Mouse (Mus musculus) stomach, postnatal 0 days (tissue): Measurements from ENCODE around the gene Olfr1444. TPM values are rescaled to one million over a fixed set of nuclear protein-coding genes. Genes with fewer than 3 reads are reported as not detected.

ENCODE experiments used
- ATAC-seq: fragments of 200-750 bp; cut with Nextera tagmentation; 2 replicates; pipeline ENCODE4 v1.8.0; 2017; ENCODE audit not compliant: low FRiP score, low TSS enrichment
- DNase-seq: peaks from one replicate; pipeline ENCODE4 v3.0.0-alpha.2; 2016; ENCODE audit warnings: low spot score
- H3K27ac ChIP-seq: fragments of 300-500 bp; sonication (generic); replicated peaks from 2 replicates; pipeline ENCODE4 v1.5.1; 2014; ENCODE audit warnings: mild to moderate bottlenecking, control low read depth
- H3K27me3 ChIP-seq: fragments of 300-500 bp; sonication (generic); 2 replicates; pipeline ENCODE4 v1.6.1; 2014; ENCODE audit warnings: low read length; ENCODE audit not compliant: control insufficient read depth, insufficient read depth
- H3K36me3 ChIP-seq: fragments of 300-500 bp; sonication (generic); 2 replicates; pipeline ENCODE4 v1.6.1; 2014; ENCODE audit warnings: low read length, mixed read lengths; ENCODE audit not compliant: control insufficient read depth, insufficient read depth
- H3K4me1 ChIP-seq: fragments of 300-500 bp; sonication (generic); replicated peaks from 2 replicates; pipeline ENCODE4 v1.6.1; 2014; ENCODE audit warnings: antibody characterized with exemption; ENCODE audit not compliant: control insufficient read depth, insufficient read depth
- H3K4me2 ChIP-seq: fragments of 300-500 bp; sonication (generic); replicated peaks from 2 replicates; pipeline ENCODE4 v1.6.1; 2014; ENCODE audit warnings: low read depth, mild to moderate bottlenecking, control low read depth, moderate library complexity
- H3K4me3 ChIP-seq: fragments of 300-500 bp; sonication (generic); 2 replicates; pipeline ENCODE4 v1.5.1; 2014; ENCODE audit warnings: low read depth, low read length, control low read depth
- H3K9ac ChIP-seq: fragments of 300-500 bp; sonication (generic); 2 replicates; pipeline ENCODE4 v1.6.1; 2014; ENCODE audit warnings: mild to moderate bottlenecking, low read length, control low read depth, mixed read lengths
- H3K9me3 ChIP-seq: fragments of 300-500 bp; sonication (generic); 2 replicates; pipeline ENCODE4 v1.6.1; 2016; ENCODE audit warnings: low read length; ENCODE audit not compliant: control insufficient read depth
- CTCF ChIP-seq: IDR thresholded peaks from 2 replicates; pipeline ENCODE4 v1.5.1; 2016; ENCODE audit warnings: antibody characterized with exemption, low read depth, mild to moderate bottlenecking, moderate library complexity
- EP300 ChIP-seq: optimal IDR thresholded peaks from 2 replicates; pipeline ENCODE3; 2016; ENCODE audit warnings: antibody characterized with exemption
- WGBS: fragments of 180-500 bp; shearing (Covaris S2); extraction: QIAGEN DNeasy Blood & Tissue Kit; methylation state at CpG from one replicate; pipeline ENCODE4 v1.1.7; 2014; 5-methylcytosine and 5-hydroxymethylcytosine counted together
- polyA plus RNA-seq: library from polyadenylated mRNA; unstranded; fragments of >200 nt; fragmentation: Nextera tagmentation; extraction: Ambion mirVana; gene quantifications from 2 replicates; pipeline ENCODE4 v1.2.1, GENCODE M21; 2015

Olfr1444 gene
- polyA plus RNA-seq, 1 experiment from 2014 or later: not detected

DNA sequence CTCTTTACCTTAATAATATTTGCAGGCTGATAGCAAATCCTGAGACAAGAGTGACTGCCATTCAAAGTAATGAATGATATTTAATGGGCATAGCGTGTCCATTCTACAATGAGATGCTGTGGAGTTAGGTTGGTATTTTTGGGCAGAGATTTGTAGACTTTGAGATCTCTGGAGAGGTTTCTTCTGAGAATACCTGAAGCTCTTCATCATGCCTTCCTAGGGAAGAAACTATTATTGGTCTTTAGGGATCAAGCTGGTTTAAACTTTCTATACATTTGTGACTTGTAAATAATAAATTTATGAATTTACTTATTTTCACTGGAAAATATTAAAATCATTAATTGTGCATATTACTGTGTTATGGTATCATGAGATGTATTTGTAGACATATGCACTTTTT is 36.3 kb downstream of the Olfr1444 start, which contains the start of gene Olfr1446:
Gene Olfr1446, minus strand, starts transcription at position 101 of the 400 bp plus-strand sequence.
- TF ChIP-seq CTCF (no peak), EP300 (no peak)
- no peaks in the 10 kb centered on the region for H3K36me3 ChIP-seq
- no peak within 1 kb of the TSS for H3K27ac ChIP-seq
- 66% methylated on average over 1 of the region's 1 CpGs for WGBS
- no peak within 1 kb of the TSS for H3K9ac ChIP-seq
- H3K4me1 ChIP-seq: no peaks in the 10 kb centered on the region
- no peaks in the 10 kb centered on the region for H3K9me3 ChIP-seq
- ATAC-seq (no peak), DNase-seq (no peak)
- no peak within 1 kb of the TSS for H3K4me3 ChIP-seq
- H3K4me2 ChIP-seq: no peak within 1 kb of the TSS
- no peaks in the 10 kb centered on the region for H3K27me3 ChIP-seq

GRCm38 (mm10) chr19:12903643-12904042 is 46.6 kb downstream of the Olfr1444 start, which contains the start of gene Olfr1447:
Olfr1447 (minus strand) TSS chr19:12903743.
- no peak for DNase-seq
- Histone ChIP-seq H3K27me3 (no peaks in the 10 kb centered on the region), H3K9me3 (no peaks in the 10 kb centered on the region), H3K36me3 (no peaks in the 10 kb centered on the region), H3K4me3 (no peak within 1 kb of the TSS), H3K4me2 (no peak within 1 kb of the TSS), H3K27ac (no peak within 1 kb of the TSS), H3K9ac (no peak within 1 kb of the TSS), H3K4me1 (no peaks in the 10 kb centered on the region)
- TF ChIP-seq CTCF (no peak), EP300 (no peak)
- no peak for ATAC-seq
- WGBS: 88% methylated on average over 1 of the region's 1 CpGs

Other genes starting within 250 kb of the Olfr1444 start
- gene Glyat, start 224.0 kb upstream of the Olfr1444 start, polyA plus RNA-seq: 0.04 TPM in 1 of 2 replicates, not detected in the other
- not detected in 2 replicates for gene Olfr1442, start 186.8 kb upstream of the Olfr1444 start, polyA plus RNA-seq
- not detected in 2 replicates for gene Olfr1443, start 179.2 kb upstream of the Olfr1444 start, polyA plus RNA-seq
- gene Keg1, start 161.5 kb upstream of the Olfr1444 start, polyA plus RNA-seq: not detected in 2 replicates
- gene Cntf, start 91.7 kb upstream of the Olfr1444 start, polyA plus RNA-seq: 0.55 and 0.61 TPM in 2 replicates
- gene Zfp91, start 61.2 kb upstream of the Olfr1444 start, polyA plus RNA-seq: 8.6 and 8.9 TPM in 2 replicates
- 1.5 and 1.7 TPM in 2 replicates for gene Lpxn, start 61.1 kb upstream of the Olfr1444 start, polyA plus RNA-seq
- not detected in 2 replicates for gene Gm5244, start 10.6 kb upstream of the Olfr1444 start, polyA plus RNA-seq
- not detected in 2 replicates for gene Olfr1445, start 26.6 kb downstream of the Olfr1444 start, polyA plus RNA-seq
- gene Olfr1446, start 36.2 kb downstream of the Olfr1444 start, polyA plus RNA-seq: not detected in 2 replicates
- gene Olfr1447, start 46.5 kb downstream of the Olfr1444 start, polyA plus RNA-seq: not detected in 2 replicates
- gene Olfr1448, start 67.1 kb downstream of the Olfr1444 start, polyA plus RNA-seq: not detected in 2 replicates
- not detected in 2 replicates for gene Olfr1449, start 73.6 kb downstream of the Olfr1444 start, polyA plus RNA-seq
- not detected in 2 replicates for gene Olfr1450, start 93.0 kb downstream of the Olfr1444 start, polyA plus RNA-seq
- gene Olfr1451, start 137.7 kb downstream of the Olfr1444 start, polyA plus RNA-seq: not detected in 2 replicates
- not detected in 2 replicates for gene Olfr1453, start 171.0 kb downstream of the Olfr1444 start, polyA plus RNA-seq
- gene Olfr1454, start 203.3 kb downstream of the Olfr1444 start, polyA plus RNA-seq: not detected in 2 replicates
- not detected in 2 replicates for gene Olfr1457, start 240.6 kb downstream of the Olfr1444 start, polyA plus RNA-seq
- not detected in 2 replicates for gene Olfr1458, start 249.5 kb downstream of the Olfr1444 start, polyA plus RNA-seq